Mouse (Mus musculus) heart, embryonic 16.5 days (tissue): Measurements from ENCODE around the gene Abcc10. TPM values are rescaled to one million over a fixed set of nuclear protein-coding genes. Genes with fewer than 3 reads are reported as not detected.

Source experiments
- ATAC-seq: fragments of 200-750 bp; cut with Nextera tagmentation; replicated peaks from 2 replicates; pipeline ENCODE4 v1.8.0; 2017; ENCODE audit warnings: moderate number of reproducible peaks; ENCODE audit not compliant: insufficient read depth, low FRiP score; ENCODE audit errors: extremely low read depth
- H3K27ac ChIP-seq: fragments of 300-500 bp; sonication (generic); 2 replicates; pipeline ENCODE4 v1.5.1; 2014; ENCODE audit warnings: mild to moderate bottlenecking, low read length, control low read depth, moderate library complexity
- H3K27me3 ChIP-seq: fragments of 300-500 bp; sonication (generic); 2 replicates; pipeline ENCODE4 v1.6.1; 2014; ENCODE audit warnings: low read length, mixed read lengths; ENCODE audit not compliant: control insufficient read depth, insufficient read depth
- H3K36me3 ChIP-seq: fragments of 300-500 bp; sonication (generic); 2 replicates; pipeline ENCODE4 v1.6.1; 2014; ENCODE audit not compliant: control insufficient read depth, insufficient read depth
- H3K4me1 ChIP-seq: fragments of 300-500 bp; sonication (generic); 2 replicates; pipeline ENCODE4 v1.6.1; 2014; ENCODE audit warnings: low read length, mixed read lengths; ENCODE audit not compliant: control insufficient read depth, insufficient read depth
- H3K4me2 ChIP-seq: fragments of 300-500 bp; sonication (generic); 2 replicates; pipeline ENCODE4 v1.6.1; 2014; ENCODE audit warnings: low read depth, mild to moderate bottlenecking, control low read depth, low read length
- H3K4me3 ChIP-seq: fragments of 300-500 bp; sonication (generic); 2 replicates; pipeline ENCODE4 v1.5.1; 2014; ENCODE audit warnings: mild to moderate bottlenecking, control low read depth, low read length
- H3K9ac ChIP-seq: fragments of 300-500 bp; sonication (generic); 2 replicates; pipeline ENCODE4 v1.6.1; 2014; ENCODE audit warnings: low read length, control low read depth
- H3K9me3 ChIP-seq: fragments of 300-500 bp; sonication (generic); replicated peaks from 2 replicates; pipeline ENCODE4 v1.6.1; 2016; ENCODE audit warnings: low read length; ENCODE audit not compliant: control insufficient read depth
- WGBS: fragments of 180-500 bp; shearing (Covaris S2); extraction: QIAGEN DNeasy Blood & Tissue Kit; methylation state at CpG from one replicate; pipeline ENCODE4 v1.1.7; 2014; 5-methylcytosine and 5-hydroxymethylcytosine counted together
- polyA plus RNA-seq: library from polyadenylated mRNA; unstranded; fragments of >200 nt; fragmentation: Nextera tagmentation; extraction: Ambion mirVana; gene quantifications from 2 replicates; pipeline ENCODE4 v1.2.1, GENCODE M21; 2015

The Abcc10 gene
- polyA plus RNA-seq, result 4.9 and 5.3 TPM in 2 replicates

GRCm38 (mm10) chr17:46327906-46328534, at the start of gene Abcc10:
Abcc10 (minus strand) TSS chr17:46328352.
- H3K4me3 ChIP-seq, result peak within 1 kb of the TSS; percentile 85
- H3K9me3 ChIP-seq, result no peaks in the 10 kb centered on the region
- H3K9ac ChIP-seq, result peak within 1 kb of the TSS; percentile 93
- H3K4me1 ChIP-seq, result peaks cover 7% of the 10 kb centered on the region
- H3K27me3 ChIP-seq, result no peaks in the 10 kb centered on the region
- peaks cover 7% of the 10 kb centered on the region; the same call in 1 of the 2 replicates for H3K36me3 ChIP-seq
- peak; percentile 98 for ATAC-seq
- whole genome bisulfite sequencing, result under 1% methylated on average over 40 of the region's 40 CpGs
- H3K27ac ChIP-seq, result peak within 1 kb of the TSS; percentile 94
- peak within 1 kb of the TSS; percentile 67 for H3K4me2 ChIP-seq

GRCm38 (mm10) chr17:46371783-46372182, 43.6 kb upstream of the Abcc10 start:
- H3K36me3 ChIP-seq, result no peaks in the 10 kb centered on the region
- H3K9me3 ChIP-seq, result no peaks in the 10 kb centered on the region
- 67% methylated on average over 3 of the region's 3 CpGs for WGBS
- ATAC-seq, result no peak
- no peaks in the 10 kb centered on the region for H3K27me3 ChIP-seq
- H3K9ac ChIP-seq, result no peak overlapping the region
- H3K4me2 ChIP-seq, result no peak overlapping the region
- H3K4me1 ChIP-seq, result no peaks in the 10 kb centered on the region
- H3K4me3 ChIP-seq, result no peak overlapping the region
- H3K27ac ChIP-seq, result no peak overlapping the region

- H3K9me3 ChIP-seq, result no peaks in the 10 kb centered on the region; the same call in 1 of the 2 replicates
- H3K4me1 ChIP-seq, result no peaks in the 10 kb centered on the region
- H3K4me3 ChIP-seq, result no peak overlapping the region
- no peak overlapping the region for H3K27ac ChIP-seq
- no peaks in the 10 kb centered on the region for H3K36me3 ChIP-seq
- no peak overlapping the region for H3K4me2 ChIP-seq
- ATAC-seq, result no peak
- H3K9ac ChIP-seq, result no peak overlapping the region
- 68% methylated on average over 8 of the region's 8 CpGs for WGBS
- H3K27me3 ChIP-seq, result no peaks in the 10 kb centered on the region
These were observed 23.0 kb upstream of the Abcc10 start for GRCm38 (mm10) chr17:46351026-46351700.

- Histone ChIP-seq H3K4me1 (no peaks in the 10 kb centered on the region), H3K27me3 (no peaks in the 10 kb centered on the region), H3K27ac (no peak overlapping the region), H3K9me3 (peaks cover 13% of the 10 kb centered on the region), H3K36me3 (no peaks in the 10 kb centered on the region), H3K9ac (no peak overlapping the region), H3K4me2 (no peak overlapping the region), H3K4me3 (no peak overlapping the region)
- 44% methylated on average over 7 of the region's 7 CpGs for whole genome bisulfite sequencing
- ATAC-seq, result no peak
These were observed 13.1 kb upstream of the Abcc10 start for GRCm38 (mm10) chr17:46341208-46341607.

GRCm38 (mm10) chr17:46336475-46336874, 8.3 kb upstream of the Abcc10 start:
- Histone ChIP-seq H3K9ac (no peak overlapping the region), H3K4me1 (no peaks in the 10 kb centered on the region), H3K36me3 (no peaks in the 10 kb centered on the region), H3K9me3 (0 out of 2 replicates have a peak, but pooled peaks cover 2% of the 10 kb centered on the region), H3K27me3 (no peaks in the 10 kb centered on the region), H3K27ac (no peak overlapping the region), H3K4me3 (no peak overlapping the region), H3K4me2 (no peak overlapping the region)
- WGBS, result 22% methylated on average over 5 of the region's 5 CpGs
- ATAC-seq, result no peak

GRCm38 (mm10) chr17:46328723-46329122, 571 bp upstream of the Abcc10 start:
- 0 out of 2 replicates have a peak overlapping the region, but pooled peaks have one; percentile 15 for H3K27ac ChIP-seq

GRCm38 (mm10) chr17:46327413-46327905, 693 bp downstream of the Abcc10 start:
- H3K27ac ChIP-seq, result peak overlapping the region; percentile 94
- no peaks in the 10 kb centered on the region for H3K27me3 ChIP-seq
- H3K4me1 ChIP-seq, result peaks cover 7% of the 10 kb centered on the region
- peak overlapping the region; percentile 67 for H3K4me2 ChIP-seq
- peaks cover 7% of the 10 kb centered on the region; the same call in 1 of the 2 replicates for H3K36me3 ChIP-seq
- peak overlapping the region; percentile 93 for H3K9ac ChIP-seq
- no peak for ATAC-seq
- no peaks in the 10 kb centered on the region for H3K9me3 ChIP-seq
- WGBS, result 4% methylated on average over 25 of the region's 27 CpGs
- H3K4me3 ChIP-seq, result peak overlapping the region; percentile 85

More at GRCm38 (mm10) chr17:46328723-46329122, 571 bp upstream of the Abcc10 start:
- H3K9me3 ChIP-seq, result 0 out of 2 replicates have a peak, but pooled peaks cover 2% of the 10 kb centered on the region
- no peaks in the 10 kb centered on the region for H3K36me3 ChIP-seq
- peak overlapping the region; percentile 85; the same call in 1 of the 2 replicates for H3K4me3 ChIP-seq
- no peaks in the 10 kb centered on the region for H3K27me3 ChIP-seq
- 0 out of 2 replicates have a peak overlapping the region, but pooled peaks have one; percentile 18 for H3K9ac ChIP-seq
- peak overlapping the region; percentile 67 for H3K4me2 ChIP-seq
- H3K4me1 ChIP-seq, result peaks cover 7% of the 10 kb centered on the region
- ATAC-seq, result no peak
- 70% methylated on average over 6 of the region's 6 CpGs for WGBS

- ATAC-seq, result no peak
- no peaks in the 10 kb centered on the region for H3K9me3 ChIP-seq
- H3K27ac ChIP-seq, result no peak overlapping the region
- 82% methylated on average over 14 of the region's 14 CpGs for WGBS
- H3K4me3 ChIP-seq, result no peak overlapping the region
- H3K4me1 ChIP-seq, result peaks cover 3% of the 10 kb centered on the region; the same call in 1 of the 2 replicates
- no peaks in the 10 kb centered on the region for H3K27me3 ChIP-seq
- H3K36me3 ChIP-seq, result peaks cover 12% of the 10 kb centered on the region
- H3K4me2 ChIP-seq, result no peak overlapping the region
- no peak overlapping the region for H3K9ac ChIP-seq
These were observed 5.9 kb downstream of the Abcc10 start for GRCm38 (mm10) chr17:46322046-46322823.
